Mouse (Mus musculus): ENCODE data around the gene Olfr1242. TPM values are rescaled to one million over a fixed set of nuclear protein-coding genes. Genes with fewer than 3 reads are reported as not detected.

Olfr1242 gene
- polyA plus RNA-seq, 1 experiment, result not detected

DNA sequence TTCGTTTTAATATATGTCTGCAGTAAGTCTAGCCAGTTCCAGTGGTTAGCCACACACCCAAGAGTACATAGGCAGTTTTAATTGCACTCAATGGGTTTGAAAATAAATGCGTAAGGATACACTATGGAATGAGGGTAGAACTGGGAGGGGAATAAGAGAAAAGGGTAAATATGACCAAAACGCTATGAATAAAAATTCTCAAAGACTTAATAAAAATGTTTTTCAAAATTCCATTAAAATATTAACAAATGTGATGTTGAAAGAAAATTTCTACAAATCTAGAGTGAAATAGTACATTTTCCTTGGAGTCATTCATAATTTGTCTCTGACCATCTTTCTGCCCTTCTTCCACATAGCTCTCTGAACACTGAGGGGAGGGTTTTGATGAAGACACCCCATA is 55.2 kb downstream of the Olfr1242 start, which contains the start of gene Olfr1240:
Gene Olfr1240, minus strand, starts transcription at position 101 of the 400 bp plus-strand sequence.
- Histone ChIP-seq H3ac (ENCODE audit: control insufficient read depth, insufficient read length) (no peak within 1 kb of the TSS), H3K79me2 (ENCODE audit: control insufficient read depth, insufficient read depth) (no peaks in the 10 kb centered on the region), H3K36me3 (ENCODE audit: control insufficient read depth, insufficient read depth) (no peaks in the 10 kb centered on the region), H3K4me3 (no peak within 1 kb of the TSS), H3K4me2 (ENCODE audit: low read depth) (no peak within 1 kb of the TSS), H3K27me3 (ENCODE audit: control insufficient read depth, insufficient read depth, insufficient read length) (no peaks in the 10 kb centered on the region)
- TF ChIP-seq SRF (IDR thresholded peaks at IDR 0.05; ENCODE audit: control insufficient read depth, insufficient read length, low read depth), result no peak
- TF ChIP-seq CEBPB (IDR thresholded peaks at IDR 0.05; ENCODE audit: insufficient read depth, poor library complexity, severe bottlenecking), result no peak
- no peak for TF ChIP-seq TCF12 (IDR thresholded peaks at IDR 0.05; ENCODE audit: insufficient read depth, poor library complexity, severe bottlenecking)
- TF ChIP-seq POLR2AphosphoS2 (IDR thresholded peaks at IDR 0.05; ENCODE audit: insufficient read length, low read depth), result no peak
- TF ChIP-seq MAX (IDR thresholded peaks at IDR 0.05; ENCODE audit: low read depth), result no peak

Other genes with a start within 250 kb of the Olfr1242 start
- not detected for gene Olfr1228, start 244.3 kb downstream of the Olfr1242 start, polyA plus RNA-seq (2012; fragmentation: generic; extraction: Trizol)
- not detected for gene Olfr1229, start 210.3 kb downstream of the Olfr1242 start, polyA plus RNA-seq (2012; fragmentation: generic; extraction: Trizol)
- not detected for gene Olfr1230, start 201.1 kb downstream of the Olfr1242 start, polyA plus RNA-seq (2012; fragmentation: generic; extraction: Trizol)
- not detected for gene Olfr1231, start 191.3 kb downstream of the Olfr1242 start, polyA plus RNA-seq (2012; fragmentation: generic; extraction: Trizol)
- gene Olfr1232, start 168.7 kb downstream of the Olfr1242 start, polyA plus RNA-seq (2012; fragmentation: generic; extraction: Trizol), result not detected
- gene Olfr1233, start 155.9 kb downstream of the Olfr1242 start, polyA plus RNA-seq (2012; fragmentation: generic; extraction: Trizol), result not detected
- gene Olfr1234, start 133.5 kb downstream of the Olfr1242 start, polyA plus RNA-seq (2012; fragmentation: generic; extraction: Trizol), result not detected
- not detected for gene Olfr1238, start 88.7 kb downstream of the Olfr1242 start, polyA plus RNA-seq (2012; fragmentation: generic; extraction: Trizol)
- gene Olfr1239, start 77.9 kb downstream of the Olfr1242 start, polyA plus RNA-seq (2012; fragmentation: generic; extraction: Trizol), result not detected
- not detected for gene Olfr1240, start 55.3 kb downstream of the Olfr1242 start, polyA plus RNA-seq (2012; fragmentation: generic; extraction: Trizol)
- gene Olfr1241, start 11.2 kb downstream of the Olfr1242 start, polyA plus RNA-seq (2012; fragmentation: generic; extraction: Trizol), result not detected
- gene Olfr1243, start 33.2 kb upstream of the Olfr1242 start, polyA plus RNA-seq (2012; fragmentation: generic; extraction: Trizol), result not detected
- not detected for gene Olfr1245, start 80.1 kb upstream of the Olfr1242 start, polyA plus RNA-seq (2012; fragmentation: generic; extraction: Trizol)
- not detected for gene Olfr1246, start 94.8 kb upstream of the Olfr1242 start, polyA plus RNA-seq (2012; fragmentation: generic; extraction: Trizol)
- not detected for gene Olfr1247, start 115.8 kb upstream of the Olfr1242 start, polyA plus RNA-seq (2012; fragmentation: generic; extraction: Trizol)
- not detected for gene Olfr1248, start 119.9 kb upstream of the Olfr1242 start, polyA plus RNA-seq (2012; fragmentation: generic; extraction: Trizol)
- not detected for gene Olfr1249, start 136.6 kb upstream of the Olfr1242 start, polyA plus RNA-seq (2012; fragmentation: generic; extraction: Trizol)
- gene Olfr1250, start 163.1 kb upstream of the Olfr1242 start, polyA plus RNA-seq (2012; fragmentation: generic; extraction: Trizol), result 0.04 TPM
- gene Olfr1251, start 173.6 kb upstream of the Olfr1242 start, polyA plus RNA-seq (2012; fragmentation: generic; extraction: Trizol), result 0.20 TPM
- not detected for gene Olfr1252, start 226.7 kb upstream of the Olfr1242 start, polyA plus RNA-seq (2012; fragmentation: generic; extraction: Trizol)